Mouse (Mus musculus): ENCODE data around the gene Iqcf3. TPM values are rescaled to one million over a fixed set of nuclear protein-coding genes. Genes with fewer than 3 reads are reported as not detected.
"Not testable (repeated sequence)": the region's sequence is repeated elsewhere in the genome, so short reads cannot be mapped to it uniquely, and the experiment has no call there.

Iqcf3 gene
- not detected in 2 replicates for polyA plus RNA-seq (2014; fragmentation: Nextera tagmentation; extraction: Ambion mirVana)

- no peaks in the 10 kb centered on the region for H3K36me3 ChIP-seq (replicated peaks; ENCODE audit: control insufficient read depth, insufficient read depth, low read depth, low read length)
- H3K9ac ChIP-seq (replicated peaks; ENCODE audit: low read length): no peak within 1 kb of the TSS
- H3K4me3 ChIP-seq (ENCODE audit: low read depth, low read length): no peak within 1 kb of the TSS
- no peak within 1 kb of the TSS for H3K4me2 ChIP-seq (ENCODE audit: low read depth, low read length)
- no peak within 1 kb of the TSS for H3K27ac ChIP-seq (replicated peaks; ENCODE audit: low read depth, low read length)
- no peaks in the 10 kb centered on the region for H3K9me3 ChIP-seq (replicated peaks; ENCODE audit: control insufficient read depth, low read length)
- no peak for ATAC-seq (replicated peaks; ENCODE audit: insufficient number of reproducible peaks, low FRiP score, low TSS enrichment, low read depth)
- 97% methylated on average over 5 of the region's 5 CpGs for WGBS
- no peak for DNase-seq (ENCODE audit: low spot score)
- H3K27me3 ChIP-seq (ENCODE audit: control insufficient read depth, insufficient read depth, low read length): no peaks in the 10 kb centered on the region
- no peaks in the 10 kb centered on the region for H3K4me1 ChIP-seq (ENCODE audit: control insufficient read depth, insufficient read depth, low read length)
Measured at GRCm38 (mm10) chr9:106561531-106561930, at the start of gene Iqcf3. Gene Iqcf3 (minus strand): TSS chr9:106561631.

GRCm38 (mm10) chr9:106610727-106611126 lies 49.3 kb upstream of the Iqcf3 start:
- ATAC-seq (replicated peaks; ENCODE audit: insufficient number of reproducible peaks, low FRiP score, low TSS enrichment, low read depth) (no peak), DNase-seq (ENCODE audit: low spot score) (no peak)
- 89% methylated on average over 4 of the region's 4 CpGs for WGBS
- Histone ChIP-seq H3K27ac (replicated peaks; ENCODE audit: low read depth, low read length) (no peak overlapping the region), H3K36me3 (replicated peaks; ENCODE audit: control insufficient read depth, insufficient read depth, low read depth, low read length) (no peaks in the 10 kb centered on the region), H3K9ac (replicated peaks; ENCODE audit: low read length) (no peak overlapping the region), H3K4me3 (ENCODE audit: low read depth, low read length) (no peak overlapping the region), H3K27me3 (ENCODE audit: control insufficient read depth, insufficient read depth, low read length) (no peaks in the 10 kb centered on the region), H3K4me2 (ENCODE audit: low read depth, low read length) (no peak overlapping the region), H3K9me3 (replicated peaks; ENCODE audit: control insufficient read depth, low read length) (no peaks in the 10 kb centered on the region), H3K4me1 (ENCODE audit: control insufficient read depth, insufficient read depth, low read length) (no peaks in the 10 kb centered on the region)

DNA sequence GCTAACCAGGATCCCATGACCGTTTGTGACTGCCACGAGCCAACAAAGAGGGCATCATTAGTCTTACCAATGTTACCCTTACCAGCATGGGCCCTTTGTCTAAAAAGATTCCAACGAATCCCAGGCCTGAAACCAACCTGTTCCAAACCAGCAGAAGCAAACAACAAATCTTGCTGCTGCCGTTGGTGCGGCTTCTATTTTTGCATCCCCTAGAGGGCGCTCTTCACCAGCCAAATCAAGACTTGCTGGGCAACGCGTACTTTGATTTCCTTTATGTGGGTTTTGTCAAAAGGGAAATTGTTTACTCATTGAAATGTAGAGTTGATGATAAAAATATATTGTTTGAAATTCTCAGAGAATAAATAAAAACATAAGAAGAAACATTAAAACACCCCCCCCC lies 39.1 kb upstream of the Iqcf3 start:
- H3K4me2 ChIP-seq (ENCODE audit: low read depth, low read length): no peak overlapping the region
- WGBS: 34% methylated on average over 8 of the region's 8 CpGs
- ATAC-seq (replicated peaks; ENCODE audit: insufficient number of reproducible peaks, low FRiP score, low TSS enrichment, low read depth): no peak
- no peak overlapping the region for H3K27ac ChIP-seq (replicated peaks; ENCODE audit: low read depth, low read length)
- H3K9ac ChIP-seq (replicated peaks; ENCODE audit: low read length): no peak overlapping the region
- no peak overlapping the region for H3K4me3 ChIP-seq (ENCODE audit: low read depth, low read length)
- no peaks in the 10 kb centered on the region for H3K27me3 ChIP-seq (ENCODE audit: control insufficient read depth, insufficient read depth, low read length)
- H3K9me3 ChIP-seq (replicated peaks; ENCODE audit: control insufficient read depth, low read length): no peaks in the 10 kb centered on the region
- peak; percentile 76 for DNase-seq (ENCODE audit: low spot score)
- H3K4me1 ChIP-seq (ENCODE audit: control insufficient read depth, insufficient read depth, low read length): no peaks in the 10 kb centered on the region
- H3K36me3 ChIP-seq (replicated peaks; ENCODE audit: control insufficient read depth, insufficient read depth, low read depth, low read length): no peaks in the 10 kb centered on the region

DNA sequence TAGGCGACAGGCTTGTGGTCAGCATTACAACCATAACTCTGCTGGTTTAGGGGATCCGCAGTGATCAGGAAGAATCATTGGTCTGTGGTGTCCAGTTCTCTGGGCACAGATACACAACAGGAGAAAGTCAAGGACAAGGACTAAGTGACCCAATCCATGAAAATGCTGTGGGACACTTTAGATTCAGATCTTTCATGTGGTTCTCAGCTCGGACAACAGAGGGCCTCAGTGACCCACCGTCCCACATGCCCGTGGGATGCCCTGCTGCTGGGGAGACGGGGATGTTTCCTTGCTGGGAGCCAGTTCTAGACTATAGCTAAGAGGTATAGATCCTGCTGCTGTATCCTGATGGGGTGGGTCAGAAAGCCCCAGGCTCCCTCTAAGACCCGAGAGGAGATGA lies 37.0 kb upstream of the Iqcf3 start:
- no peaks in the 10 kb centered on the region for H3K27me3 ChIP-seq (ENCODE audit: control insufficient read depth, insufficient read depth, low read length)
- no peak overlapping the region for H3K4me3 ChIP-seq (ENCODE audit: low read depth, low read length)
- H3K9me3 ChIP-seq (replicated peaks; ENCODE audit: control insufficient read depth, low read length): no peaks in the 10 kb centered on the region
- DNase-seq (ENCODE audit: low spot score) (no peak), ATAC-seq (replicated peaks; ENCODE audit: insufficient number of reproducible peaks, low FRiP score, low TSS enrichment, low read depth) (no peak)
- no peak overlapping the region for H3K27ac ChIP-seq (replicated peaks; ENCODE audit: low read depth, low read length)
- H3K9ac ChIP-seq (replicated peaks; ENCODE audit: low read length): no peak overlapping the region
- 34% methylated on average over 7 of the region's 7 CpGs for WGBS
- no peaks in the 10 kb centered on the region for H3K36me3 ChIP-seq (replicated peaks; ENCODE audit: control insufficient read depth, insufficient read depth, low read depth, low read length)
- H3K4me2 ChIP-seq (ENCODE audit: low read depth, low read length): no peak overlapping the region
- no peaks in the 10 kb centered on the region for H3K4me1 ChIP-seq (ENCODE audit: control insufficient read depth, insufficient read depth, low read length)

GRCm38 (mm10) chr9:106595836-106596235 lies 34.4 kb upstream of the Iqcf3 start:
- no peaks in the 10 kb centered on the region for H3K4me1 ChIP-seq (ENCODE audit: control insufficient read depth, insufficient read depth, low read length)
- H3K9me3 ChIP-seq (replicated peaks; ENCODE audit: control insufficient read depth, low read length): no peaks in the 10 kb centered on the region
- H3K27ac ChIP-seq (replicated peaks; ENCODE audit: low read depth, low read length): no peak overlapping the region
- H3K27me3 ChIP-seq (ENCODE audit: control insufficient read depth, insufficient read depth, low read length): no peaks in the 10 kb centered on the region
- ATAC-seq (replicated peaks; ENCODE audit: insufficient number of reproducible peaks, low FRiP score, low TSS enrichment, low read depth) (no peak), DNase-seq (ENCODE audit: low spot score) (no peak)
- 70% methylated on average over 7 of the region's 7 CpGs for WGBS
- no peak overlapping the region for H3K9ac ChIP-seq (replicated peaks; ENCODE audit: low read length)
- H3K36me3 ChIP-seq (replicated peaks; ENCODE audit: control insufficient read depth, insufficient read depth, low read depth, low read length): no peaks in the 10 kb centered on the region
- H3K4me2 ChIP-seq (ENCODE audit: low read depth, low read length): no peak overlapping the region
- H3K4me3 ChIP-seq (ENCODE audit: low read depth, low read length): no peak overlapping the region

GRCm38 (mm10) chr9:106595402-106595801 lies 34.0 kb upstream of the Iqcf3 start:
- H3K27ac ChIP-seq (replicated peaks; ENCODE audit: low read depth, low read length); H3K9ac ChIP-seq (replicated peaks; ENCODE audit: low read length); H3K4me2 ChIP-seq (ENCODE audit: low read depth, low read length); H3K27me3 ChIP-seq (ENCODE audit: control insufficient read depth, insufficient read depth, low read length); DNase-seq (ENCODE audit: low spot score); H3K4me1 ChIP-seq (ENCODE audit: control insufficient read depth, insufficient read depth, low read length); H3K36me3 ChIP-seq (replicated peaks; ENCODE audit: control insufficient read depth, insufficient read depth, low read depth, low read length); ATAC-seq (replicated peaks; ENCODE audit: insufficient number of reproducible peaks, low FRiP score, low TSS enrichment, low read depth); H3K4me3 ChIP-seq (ENCODE audit: low read depth, low read length); H3K9me3 ChIP-seq (replicated peaks; ENCODE audit: control insufficient read depth, low read length): not testable (repeated sequence)
- WGBS: 14% methylated on average over 4 of the region's 4 CpGs

GRCm38 (mm10) chr9:106592158-106592557 lies 30.7 kb upstream of the Iqcf3 start:
- Histone ChIP-seq H3K4me2 (ENCODE audit: low read depth, low read length) (no peak overlapping the region), H3K9ac (replicated peaks; ENCODE audit: low read length) (no peak overlapping the region), H3K4me1 (ENCODE audit: control insufficient read depth, insufficient read depth, low read length) (no peaks in the 10 kb centered on the region), H3K36me3 (replicated peaks; ENCODE audit: control insufficient read depth, insufficient read depth, low read depth, low read length) (no peaks in the 10 kb centered on the region), H3K27ac (replicated peaks; ENCODE audit: low read depth, low read length) (no peak overlapping the region), H3K4me3 (ENCODE audit: low read depth, low read length) (no peak overlapping the region), H3K9me3 (replicated peaks; ENCODE audit: control insufficient read depth, low read length) (no peaks in the 10 kb centered on the region), H3K27me3 (ENCODE audit: control insufficient read depth, insufficient read depth, low read length) (no peaks in the 10 kb centered on the region)
- 88% methylated on average over 5 of the region's 5 CpGs for WGBS
- ATAC-seq (replicated peaks; ENCODE audit: insufficient number of reproducible peaks, low FRiP score, low TSS enrichment, low read depth): no peak
- DNase-seq (ENCODE audit: low spot score): no peak

GRCm38 (mm10) chr9:106582552-106582951 lies 21.1 kb upstream of the Iqcf3 start:
- WGBS: 89% methylated on average over 1 of the region's 1 CpGs
- DNase-seq (ENCODE audit: low spot score) (no peak), ATAC-seq (replicated peaks; ENCODE audit: insufficient number of reproducible peaks, low FRiP score, low TSS enrichment, low read depth) (no peak)
- no peaks in the 10 kb centered on the region for H3K9me3 ChIP-seq (replicated peaks; ENCODE audit: control insufficient read depth, low read length)
- H3K9ac ChIP-seq (replicated peaks; ENCODE audit: low read length): no peak overlapping the region
- H3K4me3 ChIP-seq (ENCODE audit: low read depth, low read length): no peak overlapping the region
- H3K27me3 ChIP-seq (ENCODE audit: control insufficient read depth, insufficient read depth, low read length): no peaks in the 10 kb centered on the region
- H3K4me2 ChIP-seq (ENCODE audit: low read depth, low read length): no peak overlapping the region
- H3K36me3 ChIP-seq (replicated peaks; ENCODE audit: control insufficient read depth, insufficient read depth, low read depth, low read length): no peaks in the 10 kb centered on the region
- H3K27ac ChIP-seq (replicated peaks; ENCODE audit: low read depth, low read length): no peak overlapping the region
- H3K4me1 ChIP-seq (ENCODE audit: control insufficient read depth, insufficient read depth, low read length): no peaks in the 10 kb centered on the region

Measured in embryonic facial prominence, embryonic 11.5 days (tissue).